8 mouse cellular contexts compared by ENCODE assay signal in genomic region chr14:13284845-13285198, GRCm38 (mm10). TPM values are rescaled to one million over a fixed set of nuclear protein-coding genes. Genes with fewer than 3 reads are reported as not detected.
DNase-seq lines count a peak whose midpoint lies in the region; ATAC-seq and TF ChIP-seq lines count a peak whose summit lies in the region.
"Had no signal": no experiment of that assay in that cellular context is flagged by ENCODE, and none has a peak within 500 bp of the region (broad histone marks: within the 10 kb centered on the region; RNA-seq: fewer than 3 reads in every experiment).

No protein-coding gene starts in this region.

- no peak for TF ChIP-seq EP300 in liver, postnatal 0 days (IDR thresholded peaks at IDR 0.05; ENCODE audit: low read depth)

- no peak overlapping the region for H3K27ac ChIP-seq in liver, embryonic 11.5 days (ENCODE audit: low read depth, low read length)
- H3K27ac ChIP-seq in liver, postnatal 0 days (ENCODE audit: low read depth), result no peak overlapping the region
- no peak overlapping the region for H3K27ac ChIP-seq in forebrain, embryonic 13.5 days
- H3K27ac ChIP-seq in intestine, postnatal 0 days (ENCODE audit: low read depth, low read length), result no peak overlapping the region
- peak overlapping the region; percentile 41 for H3K27ac ChIP-seq in olfactory bulb, adult 2 months (ENCODE audit: insufficient read depth, low read depth, low read length)

- peak; percentile 39 for ATAC-seq in liver, embryonic 11.5 days (replicated peaks; ENCODE audit: low FRiP score)
- no peak for ATAC-seq in liver, postnatal 0 days
- no peak for ATAC-seq in forebrain, embryonic 13.5 days
- ATAC-seq in intestine, postnatal 0 days, result no peak

- H3K4me3 ChIP-seq in liver, embryonic 11.5 days (ENCODE audit: low read depth, low read length), result peak overlapping the region; percentile 11; the same call in 1 of the 2 replicates
- no peak overlapping the region for H3K4me3 ChIP-seq in liver, postnatal 0 days (ENCODE audit: low read depth, low read length)
- peak overlapping the region; percentile 42 for H3K4me3 ChIP-seq in forebrain, embryonic 13.5 days
- peak overlapping the region; percentile 16; the same call in 1 of the 2 replicates for H3K4me3 ChIP-seq in intestine, postnatal 0 days (ENCODE audit: low read depth, low read length)
- H3K4me3 ChIP-seq in olfactory bulb, adult 2 months (ENCODE audit: insufficient read depth, low read depth, low read length), result peak overlapping the region; percentile 50

- TF ChIP-seq POLR2A in olfactory bulb, adult 2 months (IDR thresholded peaks at IDR 0.05; ENCODE audit: insufficient read depth, low read depth, low read length), result no peak

- H3K27me3 ChIP-seq in liver, embryonic 11.5 days (replicated peaks; ENCODE audit: control insufficient read depth, insufficient read depth, low read length), result peaks cover 3% of the 10 kb centered on the region; the same call in 1 of the 2 replicates
- H3K27me3 ChIP-seq in liver, postnatal 0 days (ENCODE audit: insufficient read depth, low read length), result no peaks in the 10 kb centered on the region
- 0 out of 2 replicates have a peak, but pooled peaks cover 6% of the 10 kb centered on the region for H3K27me3 ChIP-seq in forebrain, embryonic 13.5 days
- no peaks in the 10 kb centered on the region for H3K27me3 ChIP-seq in intestine, postnatal 0 days (replicated peaks; ENCODE audit: control insufficient read depth, insufficient read depth, low read length)

- no peak for DNase-seq in liver, embryonic 11.5 days (ENCODE audit: low spot score)
- DNase-seq in liver, postnatal 0 days, result no peak
- no peak for DNase-seq in thymus, postnatal 25 days
- no peak for DNase-seq in layer of hippocampus, adult 18-20 months (ENCODE audit: low spot score in 2 of 2)
- DNase-seq: lung, postnatal 14 days had no signal

- WGBS in liver, embryonic 11.5 days, result 15% methylated on average over 13 of the region's 13 CpGs
- 17% methylated on average over 13 of the region's 13 CpGs for WGBS in liver, postnatal 0 days (ENCODE audit: insufficient replicate concordance)
- WGBS in forebrain, embryonic 13.5 days, result 15% methylated on average over 13 of the region's 13 CpGs
- 18% methylated on average over 13 of the region's 13 CpGs for WGBS in intestine, postnatal 0 days
- WGBS in olfactory bulb, adult 2 months, result 15% methylated on average over 13 of the region's 13 CpGs

- no peaks in the 10 kb centered on the region for H3K4me1 ChIP-seq in liver, embryonic 11.5 days (replicated peaks; ENCODE audit: control insufficient read depth, insufficient read depth, low read length)
- no peaks in the 10 kb centered on the region for H3K4me1 ChIP-seq in liver, postnatal 0 days (ENCODE audit: insufficient read depth)
- peaks cover 11% of the 10 kb centered on the region; the same call in 1 of the 2 replicates for H3K4me1 ChIP-seq in forebrain, embryonic 13.5 days
- no peaks in the 10 kb centered on the region for H3K4me1 ChIP-seq in intestine, postnatal 0 days (replicated peaks; ENCODE audit: control insufficient read depth, insufficient read depth, low read length)
- no peaks in the 10 kb centered on the region for H3K4me1 ChIP-seq in olfactory bulb, adult 2 months (ENCODE audit: control insufficient read depth, insufficient read depth, low read length)

- H3K4me2 ChIP-seq in liver, embryonic 11.5 days, result peak overlapping the region; percentile 58
- H3K4me2 ChIP-seq in liver, postnatal 0 days (ENCODE audit: low read depth, low read length), result no peak overlapping the region
- H3K4me2 ChIP-seq in forebrain, embryonic 13.5 days, result peak overlapping the region; percentile 82
- H3K4me2 ChIP-seq in intestine, postnatal 0 days (replicated peaks; ENCODE audit: low read depth), result peak overlapping the region; percentile 60

- no peaks in the 10 kb centered on the region for H3K36me3 ChIP-seq in liver, embryonic 11.5 days (ENCODE audit: control insufficient read depth, insufficient read depth, low read length)
- H3K36me3 ChIP-seq in liver, postnatal 0 days (replicated peaks; ENCODE audit: insufficient read depth, low read length), result no peaks in the 10 kb centered on the region
- no peaks in the 10 kb centered on the region for H3K36me3 ChIP-seq in forebrain, embryonic 13.5 days (ENCODE audit: poor library complexity, severe bottlenecking)
- H3K36me3 ChIP-seq in intestine, postnatal 0 days (ENCODE audit: control insufficient read depth, insufficient read depth), result no peaks in the 10 kb centered on the region

- H3K9me3 ChIP-seq in liver, embryonic 11.5 days (ENCODE audit: control insufficient read depth, low read length), result no peaks in the 10 kb centered on the region
- H3K9me3 ChIP-seq in liver, postnatal 0 days (ENCODE audit: low read length), result no peaks in the 10 kb centered on the region
- H3K9me3 ChIP-seq in forebrain, embryonic 13.5 days (replicated peaks), result no peaks in the 10 kb centered on the region
- no peaks in the 10 kb centered on the region for H3K9me3 ChIP-seq in intestine, postnatal 0 days (ENCODE audit: control insufficient read depth)

- H3K9ac ChIP-seq in liver, embryonic 11.5 days (ENCODE audit: low read depth, low read length), result no peak overlapping the region
- no peak overlapping the region for H3K9ac ChIP-seq in liver, postnatal 0 days (replicated peaks)
- peak overlapping the region; percentile 55; the same call in 1 of the 2 replicates for H3K9ac ChIP-seq in forebrain, embryonic 13.5 days
- no peak overlapping the region for H3K9ac ChIP-seq in intestine, postnatal 0 days (ENCODE audit: low read depth, low read length)

- TF ChIP-seq CTCF in liver, postnatal 0 days (IDR thresholded peaks at IDR 0.05; ENCODE audit: low read depth), result no peak
- TF ChIP-seq CTCF in intestine, postnatal 0 days (IDR thresholded peaks at IDR 0.05; ENCODE audit: low read depth), result no peak
- no peak for TF ChIP-seq CTCF in olfactory bulb, adult 2 months (IDR thresholded peaks at IDR 0.05; ENCODE audit: insufficient read depth, low read depth, low read length)

RNA-seq across cellular contexts. Expression of gene Synpr, which starts 0.2 kb away (rescaled TPM):
- polyA plus RNA-seq in liver, embryonic 11.5 days (2014; fragmentation: Nextera tagmentation; extraction: Ambion mirVana), result 0.60 and 0.71 TPM in 2 replicates
- polyA plus RNA-seq in liver, postnatal 0 days (2015; fragmentation: Nextera tagmentation; extraction: Ambion mirVana), result not detected in 2 replicates
- polyA plus RNA-seq in forebrain, embryonic 13.5 days (2015; fragmentation: Nextera tagmentation; extraction: Ambion mirVana), result 12.6 and 17.7 TPM in 2 replicates
- polyA plus RNA-seq in intestine, postnatal 0 days (2015; fragmentation: Nextera tagmentation; extraction: Ambion mirVana), result 0.94 and 1.1 TPM in 2 replicates
- 200 TPM in 1 of 2 replicates, not detected in the other for polyA plus RNA-seq in olfactory bulb, adult 2 months (2012; ENCODE audit: insufficient read depth, insufficient read length, low replicate concordance, missing spikeins)
- 100 to 1,000 TPM; 154 to 161 TPM for total RNA-seq in layer of hippocampus, adult 18-20 months (2021)
